Mouse (Mus musculus): ENCODE results near the gene Zfp120.
"Not testable (repeated sequence)": the region's sequence is repeated elsewhere in the genome, so short reads cannot be mapped to it uniquely, and the experiment has no call there.

Zfp120 gene

DNA sequence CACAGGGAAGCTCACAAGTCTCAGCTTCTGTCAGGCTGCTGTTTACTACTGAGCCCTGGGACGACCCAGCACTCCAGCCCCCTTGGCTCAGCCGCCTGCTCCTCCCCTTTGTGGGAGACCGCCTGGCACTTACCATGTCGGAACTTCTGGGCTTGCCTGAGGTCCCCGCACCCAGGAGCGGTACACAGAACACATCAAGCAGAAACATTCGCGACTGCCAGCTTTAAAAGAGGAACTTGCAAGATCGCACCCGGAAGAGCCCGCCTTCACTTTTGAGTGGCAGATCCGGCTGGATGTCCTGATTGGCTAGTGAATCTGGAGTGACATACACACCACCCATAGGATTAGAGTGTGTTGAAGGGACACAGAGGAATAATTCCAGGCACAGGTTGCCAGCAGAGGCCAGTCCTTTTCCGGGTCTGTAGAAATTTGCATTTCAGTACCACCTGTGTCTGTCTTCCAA is at the start of gene Zfp120:
TSS of gene Zfp120 (minus strand) at position 274 of the 463 bp plus-strand sequence.
- DNase-seq: peak; percentile 91

DNA sequence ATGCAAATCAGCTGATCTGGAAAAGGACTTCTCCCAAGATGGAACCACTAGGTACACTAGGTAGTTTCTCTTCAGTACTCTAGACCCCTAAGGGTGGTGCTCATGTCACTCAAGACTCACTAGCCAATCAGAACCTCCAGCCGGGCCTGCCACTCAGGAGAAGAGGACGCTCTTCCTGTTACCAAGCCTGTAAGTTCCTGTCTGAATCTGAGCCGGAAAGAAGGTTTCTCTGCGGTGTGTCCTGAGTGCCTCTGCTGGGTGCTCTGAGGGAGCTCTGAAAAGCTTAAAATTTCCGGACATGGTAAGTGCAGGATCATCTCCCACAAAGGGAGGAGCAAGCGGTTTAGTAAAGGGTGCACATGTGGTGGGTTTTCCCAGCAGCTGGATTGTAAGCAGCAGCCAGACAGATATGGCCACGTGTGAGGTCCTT is 45.1 kb upstream of the Zfp120 start, which contains the start of gene Gm14139:
TSS of gene Gm14139 (plus strand) at position 186 of the 430 bp plus-strand sequence.
- not testable (repeated sequence) for DNase-seq

DNA sequence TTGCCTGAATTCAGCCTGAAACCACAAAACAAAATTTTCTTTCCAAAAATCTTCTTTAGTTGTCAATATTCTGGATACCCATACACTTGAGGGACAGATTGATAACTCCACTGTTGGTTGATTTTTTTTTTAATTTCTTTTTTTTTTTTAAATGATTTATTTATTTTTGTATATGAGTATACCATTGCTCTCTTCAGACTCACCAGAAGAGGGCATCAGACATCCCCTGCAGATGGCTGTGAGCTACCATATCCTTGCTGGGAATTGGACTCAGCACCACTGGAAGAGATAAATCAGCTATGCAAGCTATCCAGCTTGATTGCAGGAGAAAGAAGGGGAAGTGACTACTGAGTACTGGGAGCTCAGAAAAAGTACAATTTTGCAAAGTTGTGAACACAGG is 44.5 kb upstream of the Zfp120 start:
- DNase-seq: not testable (repeated sequence)

DNA sequence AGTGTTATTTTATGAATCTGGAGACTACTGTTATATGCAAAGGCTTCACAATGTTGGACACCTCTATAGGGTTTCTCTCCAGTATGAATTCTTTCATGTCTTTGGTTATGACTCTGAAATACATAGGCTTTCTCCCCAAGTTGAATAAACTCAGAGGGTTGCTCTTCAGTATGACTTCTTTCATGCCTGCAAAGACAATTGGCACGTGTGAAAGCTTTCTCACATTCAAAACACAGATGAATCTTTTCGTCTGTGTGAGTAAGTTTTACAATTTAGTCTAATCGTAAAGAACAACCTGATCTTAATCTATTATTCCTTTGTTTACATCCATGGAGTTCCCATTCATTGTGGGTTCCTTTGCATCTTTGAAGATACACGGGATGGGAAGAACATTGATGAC is 43.1 kb upstream of the Zfp120 start, which contains the start of gene Gm10770:
TSS of gene Gm10770 (minus strand) at position 101 of the 400 bp plus-strand sequence.
- DNase-seq: not testable (repeated sequence)

DNA sequence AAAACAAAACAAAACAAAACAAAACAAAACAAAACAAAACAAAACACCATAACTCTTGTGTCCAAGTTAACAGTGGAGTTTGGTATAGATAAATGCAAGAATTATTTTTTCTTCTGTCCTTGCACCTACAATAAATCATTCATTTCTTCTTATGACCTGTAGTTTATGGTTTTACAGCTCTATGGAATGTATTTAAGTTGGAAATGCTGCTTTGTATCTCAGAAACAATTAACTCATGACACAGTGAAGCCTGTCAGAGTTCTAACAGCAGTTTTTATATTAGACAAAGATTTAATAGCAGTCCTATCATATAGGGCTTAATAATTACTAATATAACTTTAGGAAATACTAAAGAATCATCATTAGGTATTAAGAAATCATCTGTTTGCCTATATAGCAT is 37.3 kb upstream of the Zfp120 start:
- DNase-seq: no peak

DNA sequence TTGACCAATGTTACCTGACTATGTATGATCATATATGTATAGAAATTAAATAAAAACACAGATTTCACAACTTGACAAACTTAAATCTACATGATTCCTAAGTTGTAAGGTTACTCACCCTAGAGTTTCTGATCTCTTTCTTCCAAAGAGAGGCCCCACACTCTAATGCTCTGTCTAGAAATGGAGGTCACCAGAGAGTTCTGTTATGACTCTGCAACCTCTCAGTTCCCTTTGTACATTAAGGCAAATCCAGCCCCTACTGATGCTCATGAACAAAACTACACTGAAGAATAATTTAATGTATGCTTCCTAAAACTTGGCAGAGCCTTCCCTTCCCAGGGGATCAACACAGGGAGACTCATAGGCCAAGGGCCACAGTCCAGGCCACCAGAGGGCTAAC is 30.2 kb upstream of the Zfp120 start:
- no peak for DNase-seq

DNA sequence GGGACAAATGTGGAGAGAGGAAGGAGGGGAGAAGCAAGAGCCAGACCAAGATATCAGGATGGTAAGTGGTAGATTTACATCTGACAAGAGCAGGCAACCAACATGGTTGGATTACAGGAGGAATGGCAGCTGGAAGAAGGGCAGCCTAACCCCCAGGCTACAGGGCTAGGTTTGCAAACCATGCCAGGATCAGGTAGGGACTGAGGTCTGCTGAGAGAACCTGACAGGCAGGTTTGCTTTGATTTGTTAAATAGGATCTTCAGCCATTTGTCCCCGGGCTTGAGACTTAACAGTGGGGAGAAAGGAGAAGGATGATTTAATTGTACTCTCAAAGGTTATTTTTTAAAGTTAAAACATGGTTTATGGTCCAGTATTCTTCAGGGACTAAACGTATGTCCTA is 3.7 kb downstream of the Zfp120 start:
- DNase-seq: no peak

DNA sequence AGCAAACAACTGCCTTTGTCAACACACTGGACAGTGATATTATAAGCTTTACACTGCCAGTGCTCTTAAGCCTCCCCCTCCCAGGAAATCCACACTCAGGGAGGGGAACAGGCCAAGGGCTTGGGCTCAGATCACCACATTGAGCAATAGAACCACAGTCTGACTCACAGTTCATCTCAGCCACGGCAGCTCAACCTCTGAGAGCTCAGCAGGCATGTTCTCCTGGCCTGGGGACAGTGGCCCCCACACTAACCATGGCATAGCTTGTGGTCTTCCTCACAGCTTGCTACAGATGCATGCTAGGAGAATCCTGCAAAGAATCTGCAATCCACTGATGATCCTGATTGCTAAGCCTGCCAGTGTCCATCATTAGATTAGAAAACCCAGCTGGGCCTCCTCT is 4.5 kb downstream of the Zfp120 start:
- DNase-seq: not testable (repeated sequence)

DNA sequence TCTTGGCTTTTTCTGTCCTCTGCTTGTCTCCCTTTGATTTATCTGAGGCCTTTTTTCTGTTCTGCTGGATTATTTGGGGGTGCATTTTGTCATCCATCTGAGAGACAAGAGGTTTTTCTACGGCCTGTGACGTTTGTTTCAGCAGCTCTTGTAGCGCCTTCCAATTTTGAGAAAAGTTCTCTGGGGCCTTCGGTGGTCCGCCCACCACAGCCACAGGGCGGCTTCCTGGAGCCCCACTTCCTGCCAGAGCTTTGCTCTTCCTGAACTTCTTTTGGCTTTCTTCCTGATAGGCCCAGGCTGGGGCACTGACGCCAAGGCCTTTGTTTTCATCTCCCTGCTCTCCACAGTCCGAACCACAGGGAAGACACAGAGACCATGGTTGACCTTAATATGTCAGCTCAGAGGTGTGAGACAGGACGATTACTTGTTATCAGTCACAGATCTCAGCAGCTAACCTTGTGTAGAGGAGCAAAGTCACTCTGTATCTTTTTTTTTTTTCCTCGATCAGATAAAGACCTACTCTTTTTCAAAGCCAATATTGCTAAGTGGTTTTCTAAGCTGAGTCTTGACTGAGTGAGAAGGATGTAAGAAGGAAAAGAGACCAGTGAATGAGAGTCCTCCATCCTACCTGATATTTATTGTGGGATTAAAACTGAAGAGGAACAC is 25.1 kb downstream of the Zfp120 start:
- no peak for DNase-seq

DNA sequence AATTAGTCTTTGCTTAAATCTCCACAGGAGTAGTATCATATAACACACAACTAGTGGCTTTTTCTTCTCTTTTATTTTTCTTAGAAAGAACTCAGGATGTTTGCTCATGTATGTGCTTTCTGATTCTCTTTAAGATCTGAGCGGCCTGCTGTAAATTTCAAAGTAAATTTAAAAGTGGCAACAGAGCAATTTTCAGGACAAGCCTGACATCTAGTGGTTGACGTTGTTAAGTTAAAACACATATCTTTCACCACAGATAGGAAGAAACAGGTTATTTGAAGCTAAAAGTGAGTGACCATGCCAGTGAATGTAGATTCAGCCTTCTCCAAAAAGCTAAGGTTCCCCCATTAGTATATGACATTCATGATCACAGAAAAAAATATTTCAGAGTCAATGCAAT is 36.9 kb downstream of the Zfp120 start:
- DNase-seq: peak; percentile 24
